Mouse (Mus musculus): ENCODE data around the gene Pim1. TPM values are rescaled to one million over a fixed set of nuclear protein-coding genes. Genes with fewer than 3 reads are reported as not detected.

Gene Pim1
- polyA plus RNA-seq, 1 experiment from 2014 or later = 15.7 TPM

DNA sequence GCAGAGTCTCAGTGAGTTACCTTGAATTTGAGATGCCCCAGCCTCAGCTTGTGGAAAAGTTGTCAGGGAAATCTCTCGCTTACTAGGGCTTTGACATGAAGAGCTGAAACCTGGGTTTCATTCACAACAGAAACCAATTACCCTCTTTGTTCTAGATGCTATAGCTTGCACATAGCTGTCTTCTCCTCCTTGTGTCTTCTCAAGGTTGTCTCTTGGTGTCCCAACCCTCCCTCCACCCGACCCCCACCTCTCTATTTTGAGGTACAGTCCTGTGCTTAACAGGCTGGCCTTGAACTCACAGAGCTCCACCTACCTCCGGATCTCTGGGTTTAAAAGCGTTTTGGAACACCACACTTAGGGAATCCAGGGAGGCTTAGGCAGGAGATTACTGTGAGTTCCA, 14.1 kb upstream of the Pim1 start:
- no peaks in the 10 kb centered on the region for H3K4me1 ChIP-seq (ENCODE audit: control insufficient read depth, insufficient read depth, low read length)
- H3K27ac ChIP-seq (ENCODE audit: low read depth, low read length) = no peak overlapping the region
- no peak overlapping the region for H3K9ac ChIP-seq (ENCODE audit: low read length)
- H3K27me3 ChIP-seq (replicated peaks; ENCODE audit: control insufficient read depth, insufficient read depth, low read length) = no peaks in the 10 kb centered on the region
- H3K9me3 ChIP-seq (replicated peaks; ENCODE audit: control insufficient read depth, low read length) = 0 out of 2 replicates have a peak, but pooled peaks cover 2% of the 10 kb centered on the region
- H3K4me2 ChIP-seq (ENCODE audit: low read length) = no peak overlapping the region
- no peaks in the 10 kb centered on the region for H3K36me3 ChIP-seq (ENCODE audit: control insufficient read depth, insufficient read depth, low read length)
- ATAC-seq = no peak
- WGBS = 69% methylated on average over 4 of the region's 4 CpGs
- DNase-seq (ENCODE audit: low spot score) = no peak
- no peak overlapping the region for H3K4me3 ChIP-seq (ENCODE audit: low read depth, low read length)

DNA sequence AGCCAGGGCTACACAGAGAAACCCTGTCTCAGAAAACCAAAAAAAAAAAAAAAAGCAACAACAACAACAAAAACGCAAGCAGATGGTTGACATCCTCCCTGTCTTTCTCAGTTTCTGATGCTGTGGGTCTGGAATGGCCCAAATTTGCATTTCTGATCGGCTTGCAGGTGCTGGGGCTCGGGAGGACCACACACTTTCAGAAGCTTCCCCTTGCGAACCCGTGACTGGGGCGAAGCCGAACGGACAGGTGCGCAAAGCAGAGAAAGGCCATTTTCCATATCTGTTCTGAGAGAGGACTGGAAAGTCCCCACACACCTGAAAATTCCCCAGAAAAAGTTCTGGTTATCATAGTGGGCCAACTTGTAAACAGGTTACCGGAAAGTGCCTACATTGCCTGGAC, 13.2 kb upstream of the Pim1 start:
- no peak for ATAC-seq
- no peak for DNase-seq (ENCODE audit: low spot score)

DNA sequence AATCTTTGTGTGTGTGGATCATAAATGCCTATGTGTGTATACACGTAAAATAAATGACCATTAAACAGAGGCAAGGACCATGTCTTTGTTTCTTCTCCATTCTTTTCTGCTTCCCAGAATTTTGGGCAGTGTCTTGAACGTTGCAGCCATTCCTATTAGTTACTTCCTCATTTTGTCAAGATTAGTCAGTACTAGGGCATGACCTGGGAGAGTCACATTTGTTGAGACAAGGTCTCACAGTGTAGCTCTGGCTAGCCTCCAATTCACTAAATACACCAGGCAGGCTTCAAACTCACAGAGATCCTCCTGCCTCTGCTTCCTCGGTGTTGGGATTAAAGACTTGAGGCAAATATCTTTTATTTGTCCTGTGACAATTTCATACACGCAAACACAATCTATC, 12.3 kb upstream of the Pim1 start:
- DNase-seq (ENCODE audit: low spot score) (no peak), ATAC-seq (no peak)
- WGBS = 92% methylated on average over 4 of the region's 4 CpGs
- no peak overlapping the region for H3K27ac ChIP-seq (ENCODE audit: low read depth, low read length)
- H3K4me2 ChIP-seq (ENCODE audit: low read length) = no peak overlapping the region
- no peaks in the 10 kb centered on the region for H3K9me3 ChIP-seq (replicated peaks; ENCODE audit: control insufficient read depth, low read length)
- no peaks in the 10 kb centered on the region for H3K4me1 ChIP-seq (ENCODE audit: control insufficient read depth, insufficient read depth, low read length)
- H3K4me3 ChIP-seq (ENCODE audit: low read depth, low read length) = no peak overlapping the region
- H3K27me3 ChIP-seq (replicated peaks; ENCODE audit: control insufficient read depth, insufficient read depth, low read length) = no peaks in the 10 kb centered on the region
- H3K9ac ChIP-seq (ENCODE audit: low read length) = no peak overlapping the region
- H3K36me3 ChIP-seq (ENCODE audit: control insufficient read depth, insufficient read depth, low read length) = no peaks in the 10 kb centered on the region

More for the DNA sequence above, 13.2 kb upstream of the Pim1 start:
- H3K4me1 ChIP-seq (ENCODE audit: control insufficient read depth, insufficient read depth, low read length) = no peaks in the 10 kb centered on the region
- no peak overlapping the region for H3K4me2 ChIP-seq (ENCODE audit: low read length)
- H3K4me3 ChIP-seq (ENCODE audit: low read depth, low read length) = no peak overlapping the region
- H3K36me3 ChIP-seq (ENCODE audit: control insufficient read depth, insufficient read depth, low read length) = no peaks in the 10 kb centered on the region
- H3K27ac ChIP-seq (ENCODE audit: low read depth, low read length) = no peak overlapping the region
- H3K9ac ChIP-seq (ENCODE audit: low read length) = no peak overlapping the region
- WGBS = 91% methylated on average over 10 of the region's 10 CpGs
- H3K27me3 ChIP-seq (replicated peaks; ENCODE audit: control insufficient read depth, insufficient read depth, low read length) = no peaks in the 10 kb centered on the region
- no peaks in the 10 kb centered on the region for H3K9me3 ChIP-seq (replicated peaks; ENCODE audit: control insufficient read depth, low read length)

DNA sequence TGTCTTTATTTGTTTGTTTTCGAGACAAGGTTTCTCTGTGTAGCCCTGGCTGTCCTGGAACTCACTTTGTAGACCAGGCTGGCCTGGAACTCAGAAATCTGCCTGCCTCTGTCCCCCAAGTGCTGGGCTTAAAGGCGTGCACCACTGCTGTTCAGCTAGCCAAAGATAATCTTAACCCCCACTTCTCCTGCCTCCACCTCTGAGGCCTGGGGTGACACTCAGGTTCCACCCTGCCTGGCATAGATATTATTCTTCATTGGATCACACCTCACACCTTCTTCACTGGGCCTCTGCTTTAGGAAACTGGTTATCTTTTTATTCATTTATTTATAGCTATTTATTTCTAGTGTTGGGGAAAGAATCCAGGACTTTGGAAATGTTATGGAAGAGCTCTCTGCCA, 10.3 kb upstream of the Pim1 start:
- 73% methylated on average over 2 of the region's 2 CpGs for WGBS
- H3K27ac ChIP-seq (ENCODE audit: low read depth, low read length) = no peak overlapping the region

DNA sequence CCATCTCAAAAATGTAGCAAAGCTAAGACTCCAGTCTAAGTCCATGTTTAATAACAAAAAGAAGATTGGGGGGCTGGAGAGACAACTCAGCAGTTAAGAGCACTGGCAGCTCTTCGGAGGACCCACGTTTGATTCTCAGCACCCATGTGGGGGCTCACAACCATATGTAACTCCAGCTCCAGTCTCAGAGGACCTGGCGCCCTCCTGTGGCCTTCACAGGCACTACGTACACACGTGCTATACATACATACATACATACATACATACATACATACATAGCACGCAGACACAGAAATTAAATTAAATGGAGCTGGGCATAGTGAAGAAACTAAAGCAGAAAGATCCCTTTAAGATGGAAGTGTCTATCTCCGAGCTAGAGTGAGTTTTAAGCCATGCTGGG, 7.9 kb upstream of the Pim1 start:
- Histone ChIP-seq H3K9me3 (replicated peaks; ENCODE audit: control insufficient read depth, low read length) (no peaks in the 10 kb centered on the region), H3K4me2 (ENCODE audit: low read length) (no peak overlapping the region), H3K4me1 (ENCODE audit: control insufficient read depth, insufficient read depth, low read length) (no peaks in the 10 kb centered on the region), H3K4me3 (ENCODE audit: low read depth, low read length) (no peak overlapping the region), H3K36me3 (ENCODE audit: control insufficient read depth, insufficient read depth, low read length) (no peaks in the 10 kb centered on the region), H3K27me3 (replicated peaks; ENCODE audit: control insufficient read depth, insufficient read depth, low read length) (no peaks in the 10 kb centered on the region), H3K27ac (ENCODE audit: low read depth, low read length) (no peak overlapping the region), H3K9ac (ENCODE audit: low read length) (no peak overlapping the region)
- WGBS = 94% methylated on average over 7 of the region's 7 CpGs
- ATAC-seq (no peak), DNase-seq (ENCODE audit: low spot score) (no peak)

More for the DNA sequence above, 10.3 kb upstream of the Pim1 start:
- Histone ChIP-seq H3K27me3 (replicated peaks; ENCODE audit: control insufficient read depth, insufficient read depth, low read length) (no peaks in the 10 kb centered on the region), H3K4me1 (ENCODE audit: control insufficient read depth, insufficient read depth, low read length) (no peaks in the 10 kb centered on the region), H3K36me3 (ENCODE audit: control insufficient read depth, insufficient read depth, low read length) (no peaks in the 10 kb centered on the region), H3K4me3 (ENCODE audit: low read depth, low read length) (no peak overlapping the region), H3K9ac (ENCODE audit: low read length) (no peak overlapping the region), H3K9me3 (replicated peaks; ENCODE audit: control insufficient read depth, low read length) (no peaks in the 10 kb centered on the region), H3K4me2 (ENCODE audit: low read length) (no peak overlapping the region)
- DNase-seq (ENCODE audit: low spot score) (no peak), ATAC-seq (no peak)

DNA sequence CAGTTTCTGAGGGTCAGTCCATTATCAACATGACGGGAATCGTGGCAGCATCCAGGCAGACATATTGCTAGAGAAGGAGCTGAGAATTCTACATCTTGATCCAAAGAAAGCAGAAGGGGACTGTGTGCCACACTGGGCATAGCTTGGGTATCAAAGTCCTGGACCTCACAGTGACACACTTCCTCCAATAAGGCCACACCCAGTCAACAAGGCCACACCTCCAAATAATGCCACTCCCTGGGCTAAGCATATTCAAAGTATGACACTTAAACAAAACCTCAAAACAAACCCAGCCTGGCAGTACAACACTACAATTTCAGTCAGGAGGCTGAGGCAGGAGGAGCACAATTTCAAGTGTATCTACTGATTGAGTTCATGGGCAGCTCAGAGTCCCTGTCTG, 7.3 kb upstream of the Pim1 start:
- no peaks in the 10 kb centered on the region for H3K36me3 ChIP-seq (ENCODE audit: control insufficient read depth, insufficient read depth, low read length)
- no peak overlapping the region for H3K9ac ChIP-seq (ENCODE audit: low read length)
- H3K27me3 ChIP-seq (replicated peaks; ENCODE audit: control insufficient read depth, insufficient read depth, low read length) = no peaks in the 10 kb centered on the region
- H3K9me3 ChIP-seq (replicated peaks; ENCODE audit: control insufficient read depth, low read length) = no peaks in the 10 kb centered on the region
- DNase-seq (ENCODE audit: low spot score) (no peak), ATAC-seq (no peak)
- H3K4me2 ChIP-seq (ENCODE audit: low read length) = no peak overlapping the region
- no peak overlapping the region for H3K27ac ChIP-seq (ENCODE audit: low read depth, low read length)
- 100% methylated on average over 2 of the region's 2 CpGs for WGBS
- no peak overlapping the region for H3K4me3 ChIP-seq (ENCODE audit: low read depth, low read length)
- no peaks in the 10 kb centered on the region for H3K4me1 ChIP-seq (ENCODE audit: control insufficient read depth, insufficient read depth, low read length)

DNA sequence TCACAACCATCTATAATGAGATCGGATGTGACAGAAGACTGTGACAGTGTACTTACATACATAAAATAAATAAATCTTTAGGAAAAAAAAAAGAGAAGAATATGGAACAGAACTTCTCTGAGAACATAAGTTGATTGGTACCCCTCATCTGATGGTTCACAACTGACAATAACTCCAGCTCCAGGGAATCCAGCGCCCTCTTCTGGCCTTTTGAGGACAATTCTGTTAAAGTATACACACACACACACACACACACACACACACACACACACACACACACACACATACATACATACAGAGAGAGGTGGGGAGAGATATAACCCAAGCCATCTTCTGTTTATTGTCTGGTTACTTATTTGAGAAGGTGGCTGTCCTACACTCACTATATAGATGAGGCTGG, 6.1 kb upstream of the Pim1 start:
- Histone ChIP-seq H3K9ac (ENCODE audit: low read length) (no peak overlapping the region), H3K27ac (ENCODE audit: low read depth, low read length) (no peak overlapping the region), H3K4me2 (ENCODE audit: low read length) (no peak overlapping the region), H3K9me3 (replicated peaks; ENCODE audit: control insufficient read depth, low read length) (no peaks in the 10 kb centered on the region), H3K4me1 (ENCODE audit: control insufficient read depth, insufficient read depth, low read length) (peaks cover 9% of the 10 kb centered on the region), H3K27me3 (replicated peaks; ENCODE audit: control insufficient read depth, insufficient read depth, low read length) (no peaks in the 10 kb centered on the region), H3K4me3 (ENCODE audit: low read depth, low read length) (no peak overlapping the region), H3K36me3 (ENCODE audit: control insufficient read depth, insufficient read depth, low read length) (no peaks in the 10 kb centered on the region)
- 93% methylated on average over 2 of the region's 2 CpGs for WGBS
- DNase-seq (ENCODE audit: low spot score) (no peak), ATAC-seq (no peak)

DNA sequence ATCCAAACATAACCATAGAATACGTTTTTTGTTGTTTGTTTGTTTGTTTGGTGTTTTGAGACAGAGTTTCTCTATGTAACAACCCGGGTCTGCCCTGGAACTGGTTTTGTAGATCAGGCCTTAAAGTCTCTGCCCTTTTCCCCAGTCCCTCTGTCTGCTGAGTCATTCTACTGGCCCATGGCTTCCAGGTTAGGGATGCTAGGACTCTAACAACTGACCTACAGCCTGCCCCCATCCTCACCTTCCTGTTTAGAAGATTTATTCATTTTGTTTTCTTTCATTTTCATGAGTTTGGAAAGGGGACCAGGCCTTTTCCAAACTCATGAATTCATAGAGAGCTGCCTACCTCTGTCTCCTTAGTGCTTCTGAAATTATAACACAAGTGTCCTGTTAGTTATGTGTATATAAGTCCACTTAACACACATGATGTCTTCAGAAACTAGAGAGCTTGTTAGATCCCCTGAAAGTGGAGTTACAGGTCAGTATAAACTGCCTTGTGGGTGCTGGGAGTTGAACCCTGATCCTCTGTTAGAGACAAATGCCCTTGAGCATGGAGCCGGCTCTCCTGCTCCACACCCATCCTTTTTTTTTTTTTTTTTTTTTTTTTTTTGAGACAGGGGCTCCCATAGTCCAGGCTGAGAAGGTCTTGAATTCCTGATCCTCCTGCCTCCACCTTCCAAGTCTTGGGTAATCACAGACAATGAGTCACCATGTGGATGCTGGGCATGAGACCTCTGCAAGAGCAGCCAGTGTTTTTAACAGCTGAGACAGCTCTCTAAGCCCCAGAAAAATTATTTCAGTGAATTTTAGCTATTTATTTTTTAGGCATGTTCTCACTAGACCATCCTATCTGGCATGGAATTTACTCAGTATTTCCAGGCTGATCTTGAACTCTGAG, 5.0 kb upstream of the Pim1 start:
- peaks cover 9% of the 10 kb centered on the region for H3K4me1 ChIP-seq (ENCODE audit: control insufficient read depth, insufficient read depth, low read length)
- no peak overlapping the region for H3K4me3 ChIP-seq (ENCODE audit: low read depth, low read length)
- H3K27ac ChIP-seq (ENCODE audit: low read depth, low read length) = no peak overlapping the region
- DNase-seq (ENCODE audit: low spot score) (no peak), ATAC-seq (no peak)
- no peak overlapping the region for H3K4me2 ChIP-seq (ENCODE audit: low read length)
- no peaks in the 10 kb centered on the region for H3K9me3 ChIP-seq (replicated peaks; ENCODE audit: control insufficient read depth, low read length)
- no peaks in the 10 kb centered on the region for H3K27me3 ChIP-seq (replicated peaks; ENCODE audit: control insufficient read depth, insufficient read depth, low read length)
- 80% methylated on average over 3 of the region's 3 CpGs for WGBS
- H3K9ac ChIP-seq (ENCODE audit: low read length) = no peak overlapping the region
- no peaks in the 10 kb centered on the region for H3K36me3 ChIP-seq (ENCODE audit: control insufficient read depth, insufficient read depth, low read length)

DNA sequence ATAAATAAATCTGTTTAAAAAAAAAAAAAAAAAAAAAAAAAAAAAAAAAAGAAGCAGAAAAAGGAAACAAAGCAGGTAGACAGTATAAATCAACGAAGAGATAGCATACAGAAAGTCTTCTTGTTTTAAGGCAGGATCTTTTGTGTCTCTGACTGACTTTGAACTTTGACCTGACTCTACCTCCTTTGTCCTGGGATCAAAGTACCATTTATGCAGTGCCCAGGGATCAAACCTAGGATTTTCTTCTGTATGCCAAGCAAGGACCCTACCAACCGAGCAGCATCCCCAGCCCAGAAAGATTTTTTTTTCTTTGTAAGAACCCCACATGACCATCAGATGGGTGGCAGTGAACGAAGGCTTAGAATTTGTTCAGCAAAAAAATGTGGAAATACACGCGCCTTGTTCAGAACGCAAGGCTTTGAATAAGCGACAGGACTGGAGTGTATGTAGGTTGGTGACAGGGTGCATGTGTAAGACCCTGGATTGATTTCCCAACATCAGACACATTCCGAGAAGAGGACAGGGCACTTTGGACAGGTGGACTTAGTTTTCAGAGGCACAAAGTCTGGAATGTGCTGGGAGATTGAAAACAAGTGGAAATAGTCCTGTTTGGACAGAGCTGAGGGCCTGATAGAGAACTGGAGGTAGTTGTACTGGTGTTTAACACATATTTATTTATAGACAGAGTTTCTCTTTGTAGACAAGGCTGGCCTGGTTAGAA, 2.1 kb upstream of the Pim1 start:
- no peak overlapping the region for H3K27ac ChIP-seq (ENCODE audit: low read depth, low read length)
- H3K36me3 ChIP-seq (ENCODE audit: control insufficient read depth, insufficient read depth, low read length) = no peaks in the 10 kb centered on the region
- no peaks in the 10 kb centered on the region for H3K27me3 ChIP-seq (replicated peaks; ENCODE audit: control insufficient read depth, insufficient read depth, low read length)
- WGBS = 82% methylated on average over 8 of the region's 8 CpGs
- peak overlapping the region; percentile 67 for H3K4me2 ChIP-seq (ENCODE audit: low read length)
- no peak overlapping the region for H3K4me3 ChIP-seq (ENCODE audit: low read depth, low read length)
- no peak for ATAC-seq
- H3K9ac ChIP-seq (ENCODE audit: low read length) = no peak overlapping the region
- no peak for DNase-seq (ENCODE audit: low spot score)
- H3K9me3 ChIP-seq (replicated peaks; ENCODE audit: control insufficient read depth, low read length) = no peaks in the 10 kb centered on the region
- H3K4me1 ChIP-seq (ENCODE audit: control insufficient read depth, insufficient read depth, low read length) = peaks cover 11% of the 10 kb centered on the region

All from forebrain, embryonic 14.5 days (tissue).